10 mouse cellular contexts compared by ENCODE assay signal in genomic region chr10:125948842-125949474, GRCm38 (mm10). TPM values are rescaled to one million over a fixed set of nuclear protein-coding genes. Genes with fewer than 3 reads are reported as not detected.
DNase-seq lines count a peak whose midpoint lies in the region; ATAC-seq lines count a peak whose summit lies in the region.
"Had no signal": no experiment of that assay in that cellular context is flagged by ENCODE, and none has a peak within 500 bp of the region (broad histone marks: within the 10 kb centered on the region; RNA-seq: fewer than 3 reads in every experiment).

No protein-coding gene starts in this region.

- no peak overlapping the region for H3K27ac ChIP-seq in kidney, embryonic 14.5 days (ENCODE audit: low read depth, low read length)
- peak overlapping the region; percentile 47; the same call in 1 of the 2 replicates for H3K27ac ChIP-seq in embryonic facial prominence, embryonic 12.5 days
- H3K27ac ChIP-seq in intestine, embryonic 15.5 days: peak overlapping the region; percentile 10; the same call in 1 of the 2 replicates
- H3K27ac ChIP-seq: midbrain, embryonic 12.5 days had no signal

- no peak overlapping the region for H3K4me3 ChIP-seq in kidney, embryonic 14.5 days (ENCODE audit: low read length)
- H3K4me3 ChIP-seq in embryonic facial prominence, embryonic 12.5 days: no peak overlapping the region
- H3K4me3 ChIP-seq in intestine, embryonic 15.5 days (replicated peaks): no peak overlapping the region
- H3K4me3 ChIP-seq: midbrain, embryonic 12.5 days had no signal

- H3K4me2 ChIP-seq in kidney, embryonic 14.5 days (replicated peaks; ENCODE audit: low read depth, low read length): no peak overlapping the region; the same call in 1 of the 2 replicates
- H3K4me2 ChIP-seq in embryonic facial prominence, embryonic 12.5 days (replicated peaks): peak overlapping the region; percentile 30
- H3K4me2 ChIP-seq in intestine, embryonic 15.5 days (replicated peaks): peak overlapping the region; percentile 22
- H3K4me2 ChIP-seq: midbrain, embryonic 12.5 days had no signal

- H3K27me3 ChIP-seq in kidney, embryonic 14.5 days (ENCODE audit: control insufficient read depth, insufficient read depth, low read length): no peaks in the 10 kb centered on the region
- H3K27me3 ChIP-seq in embryonic facial prominence, embryonic 12.5 days: no peaks in the 10 kb centered on the region
- no peaks in the 10 kb centered on the region for H3K27me3 ChIP-seq in intestine, embryonic 15.5 days (replicated peaks)

- no peaks in the 10 kb centered on the region for H3K9me3 ChIP-seq in kidney, embryonic 14.5 days (ENCODE audit: control insufficient read depth, low read length)
- H3K9me3 ChIP-seq in embryonic facial prominence, embryonic 12.5 days: no peaks in the 10 kb centered on the region
- no peaks in the 10 kb centered on the region for H3K9me3 ChIP-seq in intestine, embryonic 15.5 days
- H3K9me3 ChIP-seq: midbrain, embryonic 12.5 days had no signal

- no peak overlapping the region; the same call in 1 of the 2 replicates for H3K9ac ChIP-seq in kidney, embryonic 14.5 days (ENCODE audit: low read depth, low read length)
- H3K9ac ChIP-seq in embryonic facial prominence, embryonic 12.5 days: no peak overlapping the region
- no peak overlapping the region for H3K9ac ChIP-seq in intestine, embryonic 15.5 days
- H3K9ac ChIP-seq: midbrain, embryonic 12.5 days had no signal

- H3K4me1 ChIP-seq in kidney, embryonic 14.5 days (ENCODE audit: control insufficient read depth, insufficient read depth, low read length): peaks cover 12% of the 10 kb centered on the region
- H3K4me1 ChIP-seq in embryonic facial prominence, embryonic 12.5 days: peaks cover 39% of the 10 kb centered on the region
- 0 out of 2 replicates have a peak, but pooled peaks cover under 1% of the 10 kb centered on the region for H3K4me1 ChIP-seq in intestine, embryonic 15.5 days (replicated peaks)

- no peak for ATAC-seq in kidney, embryonic 14.5 days (ENCODE audit: low FRiP score, low TSS enrichment)
- no peak for ATAC-seq in embryonic facial prominence, embryonic 12.5 days (ENCODE audit: insufficient number of reproducible peaks, insufficient read depth, low FRiP score, low TSS enrichment)
- peak; percentile 24; the same call in 1 of the 2 replicates for ATAC-seq in intestine, embryonic 15.5 days
- ATAC-seq in monocyte, adult 5-6 weeks (replicated peaks; ENCODE audit: insufficient number of reproducible peaks, low FRiP score, low TSS enrichment, poor library complexity, severe bottlenecking): no peak
- no peak for ATAC-seq in frontal cortex, adult (ENCODE audit: low TSS enrichment)

- peak; percentile 23 for DNase-seq in kidney, adult 18-20 months
- DNase-seq in lung, postnatal 36 days: peak; percentile 11
- no peak for DNase-seq in layer of hippocampus, adult 18-20 months (ENCODE audit: low spot score in 2 of 2)
- DNase-seq: cerebellum, adult 18-20 months had no signal

- H3K36me3 ChIP-seq in kidney, embryonic 14.5 days (ENCODE audit: control insufficient read depth, insufficient read depth, low read length): no peaks in the 10 kb centered on the region
- H3K36me3 ChIP-seq in embryonic facial prominence, embryonic 12.5 days: no peaks in the 10 kb centered on the region
- no peaks in the 10 kb centered on the region for H3K36me3 ChIP-seq in intestine, embryonic 15.5 days
- H3K36me3 ChIP-seq: midbrain, embryonic 12.5 days had no signal

- WGBS in kidney, embryonic 14.5 days: 44% methylated on average over 15 of the region's 15 CpGs
- WGBS in embryonic facial prominence, embryonic 12.5 days: 27% methylated on average over 15 of the region's 15 CpGs
- WGBS in intestine, embryonic 15.5 days: 34% methylated on average over 15 of the region's 15 CpGs

RNA-seq across cellular contexts. Expression of gene Lrig3, which starts 17.0 kb away (rescaled TPM):
- 25.7 and 30.1 TPM in 2 replicates for polyA plus RNA-seq in kidney, embryonic 14.5 days (2014; fragmentation: Nextera tagmentation; extraction: Ambion mirVana)
- 49.5 and 53.2 TPM in 2 replicates for polyA plus RNA-seq in embryonic facial prominence, embryonic 12.5 days (2016; fragmentation: Nextera tagmentation; extraction: Ambion mirVana)
- polyA plus RNA-seq in intestine, embryonic 15.5 days (2015; fragmentation: Nextera tagmentation; extraction: Ambion mirVana): 13.7 and 14.8 TPM in 2 replicates
- total RNA-seq in layer of hippocampus, adult 18-20 months (2021): 1 to 10 TPM; 4.0 to 5.6 TPM
- 1.2 to 3.0 TPM (median 2.5 TPM) in 3 replicates for total RNA-seq in monocyte, adult 5-6 weeks (2017)

Comparison
In these comparisons a context has a peak if more than half of its experiments do, and no peak if none do; other contexts are left out.
1. DNase-seq: peak in kidney, adult 18-20 months (single experiment) and lung, postnatal 36 days (single experiment); none in layer of hippocampus, adult 18-20 months (0 of 2).